Mouse (Mus musculus) brain, embryonic 14.5 days (tissue): Measurements from ENCODE around the gene Ephb2. TPM values are rescaled to one million over a fixed set of nuclear protein-coding genes. Genes with fewer than 3 reads are reported as not detected.
A peak's percentile ranks its signal among the peaks of the same experiment; 100 is the strongest.

Source experiments
- DNase-seq: peaks from one replicate; pipeline ENCODE4 v3.0.0-alpha.2; 2011; ENCODE audit warnings: low read depth
- CTCF ChIP-seq: fragments of 200-500 bp; IDR thresholded peaks from 2 replicates; pipeline ENCODE4 v1.5.1; 2012; ENCODE audit warnings: inconsistent platforms, mild to moderate bottlenecking, moderate library complexity, borderline replicate concordance; ENCODE audit not compliant: insufficient read depth, insufficient read length; ENCODE audit errors: extremely low read depth
- POLR2A ChIP-seq: fragments of 200-500 bp; IDR thresholded peaks from 2 replicates; pipeline ENCODE4 v1.6.1; 2012; ENCODE audit warnings: mild to moderate bottlenecking, inconsistent platforms, borderline replicate concordance; ENCODE audit not compliant: poor library complexity, insufficient read depth, insufficient read length, severe bottlenecking; ENCODE audit errors: extremely low read depth
- polyA plus RNA-seq: library from polyadenylated mRNA; depleted of rRNA; stranded (reverse); fragments of >200 nt; gene quantifications from 2 replicates; pipeline ENCODE4 v1.2.3, GENCODE M21; 2012; rRNA removed

Gene Ephb2
- 110 and 141 TPM in 2 replicates for polyA plus RNA-seq

GRCm38 (mm10) chr4:136835621-136836386, at the start of gene Ephb2:
Gene Ephb2, minus strand, starts transcription at chr4:136835988.
- TF ChIP-seq POLR2A = peak; percentile 90
- TF ChIP-seq CTCF = no peak
- no peak for DNase-seq

DNA sequence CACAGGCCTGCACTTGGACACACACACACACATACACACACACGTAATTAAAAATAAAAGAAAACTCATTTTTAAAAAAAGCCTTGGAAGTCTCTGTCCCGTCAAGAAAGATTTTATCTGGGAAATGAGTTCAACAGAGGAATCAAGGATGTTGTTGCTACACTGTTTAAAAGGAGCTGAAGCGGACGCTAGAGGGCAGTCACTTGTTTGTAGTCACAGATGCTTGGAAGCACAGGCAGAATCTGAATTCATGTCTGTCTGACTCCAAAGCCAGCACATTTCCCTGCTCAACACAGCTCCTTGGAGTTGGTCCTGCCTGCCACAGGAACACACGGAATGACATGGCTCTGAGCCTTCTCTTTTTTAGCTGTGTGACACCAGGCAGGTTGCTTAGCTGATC, 42.8 kb upstream of the Ephb2 start:
- DNase-seq = peak; percentile 63
- TF ChIP-seq POLR2A (no peak), CTCF (peak; percentile 52; the same call in 1 of the 2 replicates)

GRCm38 (mm10) chr4:136878171-136878570, 42.4 kb upstream of the Ephb2 start:
- DNase-seq = no peak
- TF ChIP-seq CTCF (no peak), POLR2A (no peak)

- DNase-seq = peak; percentile 82
- TF ChIP-seq CTCF = peak; percentile 86
- no peak for TF ChIP-seq POLR2A
These were observed 41.2 kb upstream of the Ephb2 start for GRCm38 (mm10) chr4:136876971-136877370.

- no peak for TF ChIP-seq CTCF
- no peak for TF ChIP-seq POLR2A
- DNase-seq = no peak
These were observed 39.2 kb upstream of the Ephb2 start for GRCm38 (mm10) chr4:136875012-136875411.

- TF ChIP-seq CTCF (no peak), POLR2A (no peak)
- DNase-seq = no peak
These were observed 32.6 kb upstream of the Ephb2 start for GRCm38 (mm10) chr4:136868371-136868770.

DNA sequence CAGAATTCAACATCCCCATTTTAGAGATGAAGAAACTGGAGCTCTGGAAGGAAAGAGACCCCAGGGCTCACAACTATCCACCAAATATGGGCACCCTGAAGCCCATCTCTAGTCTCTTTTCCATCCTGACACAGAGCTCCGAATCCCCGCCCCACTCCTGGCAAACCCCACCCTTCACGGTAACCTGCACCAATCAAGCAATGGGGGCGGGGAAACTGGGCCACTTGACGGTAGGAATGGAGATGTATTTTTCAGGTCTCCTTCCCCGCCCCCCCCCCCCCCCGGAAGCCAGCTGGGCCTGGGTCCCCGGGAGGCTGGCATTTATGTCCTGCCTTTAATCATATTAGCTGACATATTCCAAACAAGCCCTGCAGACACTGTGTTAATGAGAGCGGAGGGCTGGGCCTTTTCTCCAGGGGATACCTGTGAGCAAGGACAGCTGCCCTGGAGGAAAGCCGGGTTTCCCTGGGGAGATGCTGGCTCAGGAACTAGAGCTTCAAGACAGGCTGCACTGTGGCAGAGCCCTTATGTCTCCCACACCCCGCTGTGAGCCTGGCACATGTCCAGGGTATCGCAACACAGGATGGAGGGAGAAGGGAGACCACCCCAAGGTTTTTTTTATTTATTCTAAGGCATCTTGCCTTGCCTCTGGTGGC, 32.0 kb upstream of the Ephb2 start:
- no peak for TF ChIP-seq POLR2A
- no peak for TF ChIP-seq CTCF
- peak; percentile 80 for DNase-seq

GRCm38 (mm10) chr4:136865531-136865930, 29.7 kb upstream of the Ephb2 start:
- TF ChIP-seq POLR2A (no peak), CTCF (no peak)
- no peak for DNase-seq

GRCm38 (mm10) chr4:136864751-136865470, 29.1 kb upstream of the Ephb2 start:
- TF ChIP-seq POLR2A = no peak
- TF ChIP-seq CTCF = no peak
- peak; percentile 88 for DNase-seq

- TF ChIP-seq CTCF (no peak), POLR2A (no peak)
These were observed 27.7 kb upstream of the Ephb2 start for GRCm38 (mm10) chr4:136863517-136863916.

DNA sequence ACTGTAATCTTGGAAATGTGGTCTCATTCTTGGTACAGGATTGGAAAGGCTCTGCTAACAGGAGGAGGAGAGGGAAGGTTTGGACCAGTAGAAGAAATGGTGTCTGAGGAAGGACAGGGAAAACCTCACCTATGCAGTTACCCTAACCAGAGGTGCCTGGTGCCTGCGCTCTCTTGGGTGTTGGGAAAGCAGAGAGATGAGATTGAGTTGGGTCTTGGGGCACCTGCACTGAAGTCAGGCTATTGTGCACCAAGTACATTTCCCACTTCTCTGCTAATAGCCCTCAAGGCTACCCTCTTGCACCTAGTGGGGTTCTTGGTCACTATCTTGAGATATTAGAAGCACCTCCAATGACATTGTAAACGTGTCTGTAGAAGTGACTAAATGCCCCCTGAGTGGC, 26.6 kb upstream of the Ephb2 start:
- TF ChIP-seq POLR2A (no peak), CTCF (no peak)
- DNase-seq = no peak

More at GRCm38 (mm10) chr4:136863517-136863916, 27.7 kb upstream of the Ephb2 start:
- DNase-seq = no peak
